Mouse (Mus musculus) cerebellum, adult 2 months (tissue): ENCODE measurements around the gene Tsc22d1.

Experiments used
- CTCF ChIP-seq: fragments of 200-500 bp; IDR thresholded peaks from 2 replicates; pipeline ENCODE4 v1.5.1; 2011; ENCODE audit warnings: low read depth, mild to moderate bottlenecking, control low read depth, low read length, moderate library complexity, borderline replicate concordance; ENCODE audit not compliant: insufficient read depth
- POLR2A ChIP-seq: fragments of 200-500 bp; IDR thresholded peaks from 2 replicates; pipeline ENCODE4 v1.6.1; 2011; ENCODE audit warnings: low read length, control low read depth, borderline replicate concordance; ENCODE audit not compliant: insufficient read depth

- TF ChIP-seq CTCF (no peak), POLR2A (no peak)
Measured at GRCm38 (mm10) chr14:76497187-76497586, 82.4 kb downstream of the Tsc22d1 start.
